Mouse (Mus musculus): ENCODE measurements around the gene Taf15.
"Not testable (repeated sequence)": the region's sequence is repeated elsewhere in the genome, so short reads cannot be mapped to it uniquely, and the experiment has no call there.

Gene Taf15

DNA sequence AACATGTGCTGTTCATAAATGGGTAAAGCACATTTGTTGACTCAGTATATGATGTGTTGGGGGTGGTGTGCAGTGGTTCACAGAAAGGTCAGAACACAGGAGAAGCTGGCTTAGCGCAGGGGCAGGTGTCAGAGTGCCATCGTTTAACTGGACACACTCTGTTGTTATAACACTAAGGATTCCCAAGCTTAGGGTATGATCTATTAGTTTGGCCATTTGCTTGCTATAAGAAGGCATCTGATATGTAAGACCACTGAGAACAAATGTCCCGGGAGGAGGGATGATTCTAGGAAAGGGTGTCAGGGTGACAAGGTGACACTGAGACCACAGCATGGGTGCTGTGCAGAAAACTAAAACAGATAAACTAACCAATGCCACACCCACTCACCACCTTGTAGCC, 63.9 kb downstream of the Taf15 start:
- DNase-seq (ENCODE audit: low read depth, low spot score) = no peak

- no peak for DNase-seq (ENCODE audit: low read depth, low spot score)
Observed at GRCm38 (mm10) chr11:83538705-83539314, 65.9 kb downstream of the Taf15 start.

DNA sequence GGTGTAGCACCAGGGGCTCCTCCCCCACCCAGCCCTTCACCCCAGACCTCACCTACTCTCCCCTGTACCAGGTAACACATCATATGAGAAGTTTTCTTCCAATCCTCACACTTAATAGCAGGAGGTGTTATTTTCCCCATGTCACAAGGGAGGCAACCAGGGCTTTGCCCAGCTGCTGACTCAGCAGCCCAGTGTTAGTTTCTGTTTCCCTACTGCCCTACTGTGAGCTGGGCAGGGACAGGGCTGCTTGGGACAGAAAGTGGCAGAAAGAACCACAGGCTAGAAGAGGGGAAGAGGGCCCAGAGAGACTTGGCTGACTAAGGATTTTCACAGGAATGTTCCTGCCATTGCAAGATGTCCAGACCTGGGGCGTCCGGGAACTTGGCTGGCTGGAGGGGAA, 68.0 kb downstream of the Taf15 start:
- DNase-seq (ENCODE audit: low read depth, low spot score) = no peak

DNA sequence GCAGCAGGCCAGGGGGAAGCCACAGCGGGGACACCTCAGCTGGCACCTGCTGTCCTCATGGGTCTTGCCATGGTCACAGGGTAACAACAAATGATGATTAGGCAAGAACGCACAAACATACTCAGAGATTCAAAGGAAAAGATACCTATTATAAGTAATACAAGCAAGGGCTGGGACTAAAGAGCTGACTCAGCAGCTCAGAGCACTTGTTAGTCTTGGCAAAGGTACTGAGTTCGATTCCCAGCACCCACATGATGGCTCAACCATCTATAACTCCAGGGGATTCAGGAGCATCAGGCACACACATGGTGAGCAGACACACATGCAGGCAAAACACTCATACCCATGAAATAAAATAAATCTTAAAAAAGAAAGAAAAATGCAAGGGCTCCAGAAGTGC, 68.5 kb downstream of the Taf15 start:
- no peak for DNase-seq (ENCODE audit: low read depth, low spot score)

- DNase-seq (ENCODE audit: low read depth, low spot score) = no peak
Observed at GRCm38 (mm10) chr11:83544214-83544613, 71.3 kb downstream of the Taf15 start.

- DNase-seq (ENCODE audit: low read depth, low spot score) = no peak
Observed at GRCm38 (mm10) chr11:83550186-83550632, 77.3 kb downstream of the Taf15 start.

DNA sequence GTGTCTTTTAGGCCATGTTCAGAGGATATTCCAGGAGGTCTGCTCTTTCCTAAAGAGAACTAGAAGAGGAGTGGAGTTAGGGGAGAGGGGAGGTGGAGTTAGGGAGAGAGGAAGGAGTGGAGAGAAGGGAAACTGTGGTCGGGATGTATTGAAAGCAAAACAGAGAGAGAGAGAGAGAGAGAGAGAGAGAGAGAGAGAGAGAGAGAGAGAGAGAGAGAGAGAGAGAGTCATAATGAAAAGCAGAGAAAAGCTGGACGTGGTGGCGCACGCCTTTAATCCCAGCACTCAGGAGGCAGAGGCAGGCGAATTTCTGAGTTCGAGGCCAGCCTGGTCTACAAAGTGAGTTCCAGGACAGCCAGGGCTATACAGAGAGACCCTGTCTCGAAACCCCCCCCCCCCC, 78.2 kb downstream of the Taf15 start:
- DNase-seq (ENCODE audit: low read depth, low spot score) = not testable (repeated sequence)

- DNase-seq (ENCODE audit: low read depth, low spot score) = no peak
Observed at GRCm38 (mm10) chr11:83551668-83552067, 78.8 kb downstream of the Taf15 start.

Data from retina, adult 2 months (tissue).